Mouse (Mus musculus): Measurements from ENCODE around the gene Kng1. TPM values are rescaled to one million over a fixed set of nuclear protein-coding genes. Genes with fewer than 3 reads are reported as not detected.
"Not testable (repeated sequence)": the region's sequence is repeated elsewhere in the genome, so short reads cannot be mapped to it uniquely, and the experiment has no call there.

Gene Kng1
- polyA plus RNA-seq (2015; fragmentation: Nextera tagmentation; extraction: Ambion mirVana): 12.3 and 42.4 TPM in 2 replicates

- H3K4me3 ChIP-seq (replicated peaks); H3K27ac ChIP-seq; H3K4me2 ChIP-seq; H3K36me3 ChIP-seq; H3K9ac ChIP-seq; H3K4me1 ChIP-seq; H3K9me3 ChIP-seq; H3K27me3 ChIP-seq (replicated peaks): not testable (repeated sequence)
- WGBS: 74% methylated on average over 1 of the region's 1 CpGs
- peak; percentile 50; the same call in 1 of the 2 replicates for ATAC-seq (ENCODE audit: insufficient read depth, low FRiP score, low read depth)
Measured at GRCm38 (mm10) chr16:23057668-23058447, at the start of gene Kng1. Gene Kng1, plus strand, starts transcription at chr16:23057865.

DNA sequence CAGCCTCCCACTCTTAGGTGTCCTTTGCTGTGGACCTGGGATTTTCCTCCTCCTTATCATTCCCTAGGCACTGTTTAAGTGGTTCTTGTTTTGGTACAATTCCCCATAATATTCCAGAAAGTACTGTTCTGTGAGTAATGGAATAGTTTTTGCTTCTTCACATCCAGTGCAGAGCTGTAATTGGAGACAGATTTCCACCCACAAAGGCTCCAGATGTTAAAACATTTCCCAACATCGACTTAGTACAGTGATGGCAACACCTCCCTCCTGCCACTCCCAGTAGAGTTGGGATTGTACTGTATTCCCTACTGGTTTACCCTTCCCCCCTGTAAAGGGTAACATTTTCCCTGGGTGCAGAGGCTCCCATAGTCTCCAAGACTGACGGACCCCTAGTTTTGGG is 43.9 kb upstream of the Kng1 start:
- H3K9ac ChIP-seq; H3K4me2 ChIP-seq; H3K27me3 ChIP-seq (replicated peaks); H3K36me3 ChIP-seq; H3K27ac ChIP-seq; H3K9me3 ChIP-seq; H3K4me1 ChIP-seq; ATAC-seq (ENCODE audit: insufficient read depth, low FRiP score, low read depth); H3K4me3 ChIP-seq (replicated peaks): not testable (repeated sequence)
- WGBS: 70% methylated on average over 2 of the region's 2 CpGs

- H3K4me2 ChIP-seq; H3K9ac ChIP-seq; H3K36me3 ChIP-seq; H3K9me3 ChIP-seq; H3K4me3 ChIP-seq (replicated peaks); ATAC-seq (ENCODE audit: insufficient read depth, low FRiP score, low read depth); H3K27ac ChIP-seq; H3K27me3 ChIP-seq (replicated peaks); H3K4me1 ChIP-seq: not testable (repeated sequence)
- 86% methylated on average over 8 of the region's 8 CpGs for WGBS
Measured at GRCm38 (mm10) chr16:23014645-23015044, 43.0 kb upstream of the Kng1 start.

- H3K27me3 ChIP-seq (replicated peaks); H3K4me2 ChIP-seq; H3K9me3 ChIP-seq; ATAC-seq (ENCODE audit: insufficient read depth, low FRiP score, low read depth); H3K4me1 ChIP-seq; H3K4me3 ChIP-seq (replicated peaks); H3K9ac ChIP-seq; H3K36me3 ChIP-seq; H3K27ac ChIP-seq: not testable (repeated sequence)
- 48% methylated on average over 1 of the region's 1 CpGs for WGBS
Measured at GRCm38 (mm10) chr16:23020571-23020970, 37.1 kb upstream of the Kng1 start.

- WGBS: 67% methylated on average over 6 of the region's 6 CpGs
- no peaks in the 10 kb centered on the region for H3K9me3 ChIP-seq
- H3K27ac ChIP-seq: no peak overlapping the region
- no peak for ATAC-seq (ENCODE audit: insufficient read depth, low FRiP score, low read depth)
- H3K4me1 ChIP-seq: no peaks in the 10 kb centered on the region
- H3K36me3 ChIP-seq: no peaks in the 10 kb centered on the region
- no peaks in the 10 kb centered on the region for H3K27me3 ChIP-seq (replicated peaks)
- H3K4me2 ChIP-seq: no peak overlapping the region
- no peak overlapping the region for H3K9ac ChIP-seq
- no peak overlapping the region for H3K4me3 ChIP-seq (replicated peaks)
Measured at GRCm38 (mm10) chr16:23025111-23025510, 32.6 kb upstream of the Kng1 start.

DNA sequence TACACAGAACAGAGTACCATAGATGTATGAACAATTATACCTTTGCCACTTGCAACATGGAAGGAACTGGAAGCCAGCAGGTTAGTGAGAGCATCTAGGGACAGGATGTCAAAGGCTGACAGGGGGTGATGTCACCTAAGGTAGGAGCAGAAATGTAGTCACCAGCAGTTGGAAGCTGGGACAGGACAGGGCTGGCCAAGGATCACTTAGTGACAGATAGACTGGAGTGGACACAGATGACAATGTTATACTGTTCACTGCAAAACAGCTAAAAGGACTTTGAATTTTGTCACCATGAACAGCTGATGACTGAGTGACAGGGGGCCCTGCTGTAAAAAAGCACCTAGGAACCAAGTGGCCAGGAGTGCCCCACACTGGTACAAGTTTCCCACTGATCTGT is 31.1 kb upstream of the Kng1 start:
- Histone ChIP-seq H3K27me3 (replicated peaks) (no peaks in the 10 kb centered on the region), H3K36me3 (no peaks in the 10 kb centered on the region), H3K4me2 (no peak overlapping the region), H3K4me1 (no peaks in the 10 kb centered on the region), H3K9ac (no peak overlapping the region), H3K4me3 (replicated peaks) (no peak overlapping the region), H3K9me3 (no peaks in the 10 kb centered on the region), H3K27ac (no peak overlapping the region)
- ATAC-seq (ENCODE audit: insufficient read depth, low FRiP score, low read depth): no peak

DNA sequence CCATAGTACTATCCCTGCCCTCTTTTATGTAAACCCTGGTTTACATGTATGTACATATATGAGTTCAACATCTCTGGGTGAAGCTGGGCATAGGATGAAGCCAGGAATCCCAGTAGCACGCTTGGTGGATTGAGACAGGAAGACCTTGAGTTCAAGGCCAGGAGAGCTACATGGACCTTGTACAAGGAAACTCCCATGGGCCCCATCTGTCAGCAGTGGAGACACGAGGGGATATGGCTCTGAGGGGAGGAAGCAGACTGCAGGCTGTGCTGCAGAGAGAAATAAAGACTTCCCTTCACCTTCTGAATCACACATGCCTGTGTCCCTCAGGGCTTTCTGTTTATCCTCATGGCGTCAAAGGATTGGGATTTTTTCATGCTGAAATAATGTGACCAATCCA is 30.3 kb upstream of the Kng1 start:
- not testable (repeated sequence) for H3K4me1 ChIP-seq; H3K4me2 ChIP-seq; H3K9me3 ChIP-seq; H3K4me3 ChIP-seq (replicated peaks); H3K9ac ChIP-seq; H3K27me3 ChIP-seq (replicated peaks); H3K36me3 ChIP-seq; H3K27ac ChIP-seq; ATAC-seq (ENCODE audit: insufficient read depth, low FRiP score, low read depth)
- WGBS: 28% methylated on average over 3 of the region's 3 CpGs

- H3K36me3 ChIP-seq; H3K9me3 ChIP-seq; H3K27me3 ChIP-seq (replicated peaks); H3K27ac ChIP-seq; H3K4me3 ChIP-seq (replicated peaks); H3K4me2 ChIP-seq; H3K9ac ChIP-seq; ATAC-seq (ENCODE audit: insufficient read depth, low FRiP score, low read depth); H3K4me1 ChIP-seq: not testable (repeated sequence)
- 83% methylated on average over 3 of the region's 3 CpGs for WGBS
Measured at GRCm38 (mm10) chr16:23028966-23029600, 28.6 kb upstream of the Kng1 start, which contains the start of gene Kng2. Gene Kng2, minus strand, starts transcription at chr16:23029482.

GRCm38 (mm10) chr16:23030673-23031435 is 26.8 kb upstream of the Kng1 start:
- H3K27me3 ChIP-seq (replicated peaks): no peaks in the 10 kb centered on the region
- no peak overlapping the region for H3K9ac ChIP-seq
- H3K36me3 ChIP-seq: no peaks in the 10 kb centered on the region
- 86% methylated on average over 5 of the region's 5 CpGs for WGBS
- H3K4me3 ChIP-seq (replicated peaks): no peak overlapping the region
- no peak for ATAC-seq (ENCODE audit: insufficient read depth, low FRiP score, low read depth)
- no peak overlapping the region for H3K4me2 ChIP-seq
- H3K27ac ChIP-seq: no peak overlapping the region
- no peaks in the 10 kb centered on the region for H3K4me1 ChIP-seq
- no peaks in the 10 kb centered on the region for H3K9me3 ChIP-seq

- no peak overlapping the region for H3K27ac ChIP-seq
- no peak overlapping the region for H3K9ac ChIP-seq
- ATAC-seq (ENCODE audit: insufficient read depth, low FRiP score, low read depth): no peak
- no peaks in the 10 kb centered on the region for H3K36me3 ChIP-seq
- H3K9me3 ChIP-seq: no peaks in the 10 kb centered on the region
- no peaks in the 10 kb centered on the region for H3K27me3 ChIP-seq (replicated peaks)
- H3K4me1 ChIP-seq: no peaks in the 10 kb centered on the region
- no peak overlapping the region for H3K4me3 ChIP-seq (replicated peaks)
- WGBS: 83% methylated on average over 4 of the region's 4 CpGs
- no peak overlapping the region for H3K4me2 ChIP-seq
Measured at GRCm38 (mm10) chr16:23033673-23034072, 24.0 kb upstream of the Kng1 start.

- Histone ChIP-seq H3K36me3 (no peaks in the 10 kb centered on the region), H3K4me2 (no peak overlapping the region), H3K4me1 (no peaks in the 10 kb centered on the region), H3K4me3 (replicated peaks) (no peak overlapping the region), H3K9me3 (no peaks in the 10 kb centered on the region), H3K9ac (no peak overlapping the region), H3K27me3 (replicated peaks) (no peaks in the 10 kb centered on the region), H3K27ac (no peak overlapping the region)
- no peak for ATAC-seq (ENCODE audit: insufficient read depth, low FRiP score, low read depth)
- WGBS: 65% methylated on average over 7 of the region's 7 CpGs
Measured at GRCm38 (mm10) chr16:23037744-23038143, 19.9 kb upstream of the Kng1 start.

DNA sequence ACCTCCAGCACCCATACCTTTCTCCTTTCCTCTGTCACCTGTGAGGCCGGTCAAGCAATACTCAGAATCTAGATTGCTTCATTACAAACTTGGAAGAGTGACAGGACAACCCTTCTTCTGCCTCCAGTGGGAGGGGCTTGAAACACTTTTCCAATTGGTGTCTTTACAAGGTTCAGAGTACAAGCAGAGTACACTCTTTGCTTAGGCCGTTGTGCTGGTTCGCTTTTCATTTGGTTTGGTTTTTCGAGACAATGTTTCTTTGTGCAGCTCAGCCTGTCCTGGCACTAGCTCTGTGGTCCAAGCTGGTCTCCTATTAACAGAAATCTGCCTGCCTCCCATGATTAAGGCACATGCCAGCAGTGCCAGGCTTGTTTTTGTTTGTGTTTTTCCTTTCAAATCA is 18.4 kb upstream of the Kng1 start:
- H3K4me1 ChIP-seq: no peaks in the 10 kb centered on the region
- no peak overlapping the region for H3K9ac ChIP-seq
- ATAC-seq (ENCODE audit: insufficient read depth, low FRiP score, low read depth): no peak
- H3K27ac ChIP-seq: no peak overlapping the region
- H3K9me3 ChIP-seq: no peaks in the 10 kb centered on the region
- H3K27me3 ChIP-seq (replicated peaks): no peaks in the 10 kb centered on the region
- 87% methylated on average over 4 of the region's 4 CpGs for WGBS
- H3K4me2 ChIP-seq: no peak overlapping the region
- H3K36me3 ChIP-seq: no peaks in the 10 kb centered on the region
- H3K4me3 ChIP-seq (replicated peaks): no peak overlapping the region
